Mouse (Mus musculus): ENCODE data around the gene 4931400O07Rik. TPM values are rescaled to one million over a fixed set of nuclear protein-coding genes. Genes with fewer than 3 reads are reported as not detected.

The 4931400O07Rik gene
- not detected in 2 replicates for polyA plus RNA-seq (2015; fragmentation: Nextera tagmentation; extraction: Ambion mirVana)

GRCm38 (mm10) chrX:62467691-62468090 lies at the start of gene 4931400O07Rik:
Gene 4931400O07Rik, plus strand, starts transcription at chrX:62467991.

Other genes starting within 250 kb of the 4931400O07Rik start
- gene 4933402E13Rik, start 184.5 kb upstream of the 4931400O07Rik start, polyA plus RNA-seq (2015; fragmentation: Nextera tagmentation; extraction: Ambion mirVana) = 0.20 TPM in 1 of 2 replicates, not detected in the other